Mouse (Mus musculus): ENCODE data around the gene Atp6v1g2.

Atp6v1g2 gene

DNA sequence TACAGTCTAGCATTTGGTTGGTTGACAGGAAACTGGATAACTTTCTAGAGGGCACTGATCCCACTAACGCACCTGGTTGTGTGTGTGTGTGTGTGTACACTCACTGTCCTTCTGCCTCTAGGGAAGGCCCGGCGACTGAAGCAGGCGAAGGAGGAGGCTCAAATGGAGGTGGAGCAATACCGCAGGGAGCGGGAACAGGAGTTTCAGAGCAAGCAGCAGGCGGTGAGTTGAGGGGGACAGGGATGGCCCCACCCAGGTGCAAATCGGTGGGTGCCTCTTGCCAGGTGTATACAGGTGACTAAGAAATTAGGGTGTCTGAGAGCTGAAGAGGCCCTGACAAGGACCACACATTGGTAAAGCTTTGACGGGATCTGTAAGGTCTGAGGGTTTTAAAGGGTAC lies 3.5 kb downstream of the Atp6v1g2 start:
- DNase-seq (ENCODE audit: low spot score in 2 of 2) = no peak

DNA sequence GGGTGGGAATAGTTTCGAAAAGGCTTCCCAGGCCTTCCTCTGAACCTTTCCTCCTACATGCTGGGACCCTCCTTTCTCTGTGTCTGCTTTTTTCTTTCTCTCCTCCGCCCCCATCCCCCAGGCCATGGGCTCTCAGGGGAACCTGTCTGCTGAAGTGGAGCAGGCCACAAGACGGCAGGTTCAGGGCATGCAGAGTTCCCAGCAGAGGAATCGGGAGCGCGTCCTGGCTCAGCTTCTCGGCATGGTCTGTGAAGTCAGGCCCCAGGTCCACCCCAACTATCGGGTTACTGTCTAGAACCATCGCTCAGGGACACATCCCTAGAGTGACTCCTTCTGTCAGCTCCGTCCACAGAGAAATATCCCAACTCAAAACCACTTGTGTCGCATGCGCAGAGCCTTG lies 4.0 kb downstream of the Atp6v1g2 start:
- DNase-seq (ENCODE audit: low spot score in 2 of 2) = no peak

DNA sequence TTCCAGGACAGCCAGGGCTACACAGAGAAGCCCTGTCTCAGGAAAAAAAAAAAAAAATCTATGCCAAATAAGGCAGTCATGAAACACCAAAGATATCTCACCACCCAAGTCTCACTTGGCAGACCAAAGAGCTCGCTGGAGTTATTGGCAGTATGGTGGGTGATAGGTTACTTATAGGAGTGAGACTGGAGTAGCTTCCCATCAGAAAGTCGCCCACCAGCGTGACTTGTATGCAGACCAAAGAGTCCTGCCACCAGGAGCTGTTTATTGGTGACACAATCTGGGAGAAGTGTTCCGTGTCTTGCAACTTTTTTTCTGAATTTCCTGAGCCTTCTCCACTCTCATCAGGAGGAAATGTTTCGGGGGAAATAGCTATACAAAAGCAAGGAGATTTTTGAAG lies 6.2 kb downstream of the Atp6v1g2 start:
- DNase-seq (ENCODE audit: low spot score in 2 of 2) = no peak

- no peak for DNase-seq (ENCODE audit: low spot score in 2 of 2)
These were observed 7.2 kb downstream of the Atp6v1g2 start for GRCm38 (mm10) chr17:35240384-35241304.

GRCm38 (mm10) chr17:35241305-35242014 lies 8.0 kb downstream of the Atp6v1g2 start, which contains the start of gene Ddx39b:
Ddx39b (plus strand) TSS chr17:35241746.
- DNase-seq (ENCODE audit: low spot score in 2 of 2) = peak; percentile 97 to 98

GRCm38 (mm10) chr17:35242015-35242941 lies 8.8 kb downstream of the Atp6v1g2 start:
- DNase-seq (ENCODE audit: low spot score in 2 of 2) = no peak

GRCm38 (mm10) chr17:35243086-35243485 lies 9.6 kb downstream of the Atp6v1g2 start:
- peak; percentile 42 to 67 for DNase-seq (ENCODE audit: low spot score in 2 of 2)

- DNase-seq (ENCODE audit: low spot score in 2 of 2) = no peak
These were observed 11.5 kb downstream of the Atp6v1g2 start for GRCm38 (mm10) chr17:35244999-35245398.

DNA sequence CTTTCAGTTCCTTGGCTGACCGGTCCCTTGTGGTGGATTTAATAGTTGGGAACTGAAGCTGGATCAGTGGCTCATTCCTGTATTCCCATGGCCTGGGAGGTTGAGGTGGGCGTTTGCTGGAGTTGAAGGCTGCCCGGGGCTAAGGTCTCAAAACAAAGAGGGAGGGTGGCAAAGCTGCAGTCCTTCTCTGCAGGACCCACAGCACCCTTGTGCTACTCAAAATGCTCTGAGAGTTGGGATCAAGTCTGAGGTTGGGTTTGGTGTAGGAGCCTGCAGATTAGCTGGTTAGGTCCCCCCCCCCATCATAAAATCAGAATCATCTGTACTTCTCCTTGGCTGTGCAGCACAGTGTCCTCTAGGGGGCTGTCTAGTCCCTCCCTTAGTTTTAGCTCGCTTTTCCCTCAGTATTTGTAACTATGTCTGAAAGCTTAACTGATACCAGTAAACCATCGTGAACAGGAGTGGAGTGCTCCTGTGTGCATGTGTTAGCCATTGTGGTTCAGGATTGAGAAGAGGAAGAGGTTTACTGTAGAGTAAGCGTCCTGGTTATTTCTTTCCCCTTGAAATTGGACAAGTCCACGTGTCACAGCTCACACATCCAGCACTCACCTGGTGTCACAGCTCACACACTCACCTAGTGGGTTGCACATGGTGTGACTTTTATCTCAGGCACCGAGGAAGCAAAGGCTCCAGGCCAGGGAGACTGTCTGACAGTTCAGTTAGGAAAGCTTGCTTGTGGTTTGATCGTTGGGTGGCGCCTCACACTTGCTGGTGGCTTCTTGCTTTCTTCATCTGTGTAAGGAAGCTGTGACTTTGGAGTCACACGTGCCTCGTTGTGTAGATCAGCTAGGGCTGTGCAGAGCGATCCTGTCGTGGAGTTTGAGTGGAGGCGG lies 12.5 kb downstream of the Atp6v1g2 start:
- DNase-seq (ENCODE audit: low spot score in 2 of 2) = no peak

GRCm38 (mm10) chr17:35247144-35247543 lies 13.7 kb downstream of the Atp6v1g2 start:
- no peak for DNase-seq (ENCODE audit: low spot score in 2 of 2)

DNA sequence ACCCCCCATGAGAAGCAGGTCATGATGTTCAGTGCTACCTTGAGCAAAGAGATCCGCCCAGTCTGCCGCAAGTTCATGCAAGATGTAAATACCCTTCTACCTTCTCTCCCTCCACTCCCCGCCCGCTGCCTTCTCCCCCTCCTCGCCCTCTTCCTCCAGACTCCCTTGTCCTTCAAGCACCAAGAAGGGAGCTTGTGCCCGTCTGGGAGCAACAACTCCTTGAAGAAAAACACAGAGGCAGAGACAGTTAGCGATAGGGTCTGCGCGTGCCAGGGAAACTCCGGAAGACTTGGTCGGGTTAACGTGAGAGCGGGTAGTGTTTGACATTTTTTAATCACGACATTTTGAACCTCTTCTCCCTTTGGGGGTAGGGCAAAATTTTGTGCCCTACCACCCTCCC lies 15.5 kb downstream of the Atp6v1g2 start:
- no peak for DNase-seq (ENCODE audit: low spot score in 2 of 2)

- no peak for DNase-seq (ENCODE audit: low spot score in 2 of 2)
These were observed 16.2 kb downstream of the Atp6v1g2 start for GRCm38 (mm10) chr17:35249451-35250197.

- no peak for DNase-seq (ENCODE audit: low spot score in 2 of 2)
These were observed 17.1 kb downstream of the Atp6v1g2 start for GRCm38 (mm10) chr17:35250348-35251120.

- no peak for DNase-seq (ENCODE audit: low spot score in 2 of 2)
These were observed 17.8 kb downstream of the Atp6v1g2 start for GRCm38 (mm10) chr17:35251162-35251719.

DNA sequence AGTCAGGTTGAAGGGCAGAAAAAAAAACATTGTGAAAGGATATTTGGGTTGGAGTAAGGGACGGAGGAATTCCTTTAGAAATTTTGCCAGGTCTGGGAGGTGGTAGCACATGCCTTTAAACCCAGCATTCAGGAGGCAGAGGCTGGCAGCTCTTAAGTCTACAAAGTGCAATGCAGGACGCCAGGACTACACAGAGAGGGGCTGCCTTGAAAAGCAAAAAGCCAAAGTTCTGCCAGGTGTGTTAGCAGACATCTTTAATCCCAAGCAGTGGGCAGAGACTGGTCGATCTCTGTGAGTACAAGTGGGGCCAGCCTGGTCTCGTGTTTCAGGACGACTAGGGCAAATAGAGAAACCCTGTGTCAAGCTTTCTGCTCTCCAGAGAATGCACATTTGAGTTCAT lies 18.5 kb downstream of the Atp6v1g2 start:
- no peak for DNase-seq (ENCODE audit: low spot score in 2 of 2)

GRCm38 (mm10) chr17:35252619-35253292 lies 19.3 kb downstream of the Atp6v1g2 start:
- DNase-seq (ENCODE audit: low spot score in 2 of 2) = no peak

DNA sequence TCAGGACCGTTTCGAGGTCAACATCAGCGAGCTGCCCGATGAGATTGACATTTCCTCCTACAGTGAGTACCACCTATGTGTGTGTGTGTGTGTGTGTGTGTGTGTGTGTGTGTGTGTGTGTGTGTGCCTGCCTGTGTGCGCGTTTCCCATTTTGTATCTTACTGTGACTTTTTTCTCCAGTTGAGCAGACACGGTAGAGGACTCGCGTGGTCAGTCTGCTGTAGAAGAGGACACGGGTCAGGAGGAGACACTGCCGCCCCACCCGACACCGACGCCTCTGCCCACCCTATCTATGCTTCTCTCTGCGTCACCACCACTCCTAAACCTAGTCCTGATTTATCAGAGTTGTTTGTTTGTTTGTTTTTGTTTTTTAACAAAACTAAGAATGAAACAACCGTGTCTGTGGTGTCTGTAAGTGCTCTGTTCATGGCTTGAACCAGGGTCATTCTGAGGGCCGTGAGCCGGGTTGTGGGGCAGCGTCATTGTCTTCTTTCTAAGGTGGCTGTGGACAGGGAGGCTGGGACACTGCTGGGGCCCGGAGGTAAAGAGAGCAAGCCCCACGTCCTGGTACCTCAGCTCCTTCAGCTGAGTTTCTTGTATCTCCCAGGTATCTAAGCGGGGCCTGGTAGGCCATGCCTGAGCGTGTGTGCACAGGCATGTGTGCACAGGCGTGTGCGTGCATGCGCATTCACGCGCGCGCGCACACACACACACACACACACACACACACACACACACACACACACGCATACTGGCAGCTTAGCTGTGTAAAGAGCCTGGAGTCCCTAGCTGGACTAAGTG lies 20.0 kb downstream of the Atp6v1g2 start:
- DNase-seq (ENCODE audit: low spot score in 2 of 2) = no peak
